Mouse (Mus musculus) bone marrow macrophage, adult 2 months (primary cell): Measurements from ENCODE around the gene Tnf.

Experiments
- CTCF ChIP-seq: IDR thresholded peaks from 2 replicates; pipeline ENCODE4 v1.5.1; 2012; ENCODE audit warnings: low read depth, mild to moderate bottlenecking, low read length, moderate library complexity
- POLR2A ChIP-seq: IDR thresholded peaks from 2 replicates; pipeline ENCODE4 v1.6.1; 2012; ENCODE audit warnings: mild to moderate bottlenecking, low read depth, low read length, borderline replicate concordance

DNA sequence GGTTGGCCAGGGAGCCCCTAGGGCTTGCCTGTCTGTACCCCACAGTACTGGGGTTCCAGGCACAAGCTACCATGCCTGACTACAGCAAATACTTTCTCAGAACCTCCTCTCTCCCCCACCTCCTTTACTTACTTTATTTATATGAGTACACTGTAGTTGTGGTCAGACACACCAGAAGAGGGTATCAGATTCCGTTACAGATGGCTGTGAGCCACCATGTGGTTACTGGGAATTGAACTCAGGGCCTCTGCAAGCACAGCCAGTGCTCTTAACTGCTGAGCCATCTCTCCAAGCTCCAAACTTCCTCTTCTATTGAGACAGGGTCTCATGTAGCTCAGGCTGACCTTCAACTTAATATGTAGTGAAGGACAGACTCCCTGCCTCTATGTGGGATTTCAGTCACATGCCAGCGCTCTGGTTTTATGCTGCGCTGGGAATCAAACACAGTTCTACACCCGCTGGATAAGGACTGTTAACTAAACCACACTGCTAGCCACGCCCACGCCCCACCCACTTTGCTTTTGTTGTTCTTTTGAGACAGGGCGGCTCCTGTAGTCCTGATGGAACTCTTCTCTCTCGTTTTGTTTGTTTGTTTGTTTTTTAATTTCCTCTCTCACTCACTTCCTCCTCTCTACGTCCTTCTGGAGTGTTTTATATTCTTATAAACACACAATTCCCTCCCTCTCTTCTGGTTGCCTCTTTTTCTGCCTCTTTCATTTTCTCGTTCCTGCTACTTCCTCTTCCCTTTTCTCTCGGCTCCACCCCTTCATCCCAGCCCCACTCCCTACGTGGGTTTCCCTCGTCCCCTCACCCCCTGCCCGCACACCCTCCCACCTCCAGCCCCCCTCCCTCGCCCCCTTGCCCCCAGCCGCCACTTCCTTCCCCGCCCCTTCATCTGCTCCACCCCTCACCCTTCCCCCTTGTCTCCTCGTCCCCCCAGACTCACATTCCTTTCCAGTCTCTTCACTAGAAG, 15.9 kb downstream of the Tnf start:
- TF ChIP-seq POLR2A (no peak), CTCF (peak; percentile 9; the same call in 1 of the 2 replicates)
